Mouse (Mus musculus): ENCODE data around the gene Gm20388. TPM values are rescaled to one million over a fixed set of nuclear protein-coding genes. Genes with fewer than 3 reads are reported as not detected.

Gm20388 gene
- polyA plus RNA-seq, 1 experiment from 2014 or later = not detected

DNA sequence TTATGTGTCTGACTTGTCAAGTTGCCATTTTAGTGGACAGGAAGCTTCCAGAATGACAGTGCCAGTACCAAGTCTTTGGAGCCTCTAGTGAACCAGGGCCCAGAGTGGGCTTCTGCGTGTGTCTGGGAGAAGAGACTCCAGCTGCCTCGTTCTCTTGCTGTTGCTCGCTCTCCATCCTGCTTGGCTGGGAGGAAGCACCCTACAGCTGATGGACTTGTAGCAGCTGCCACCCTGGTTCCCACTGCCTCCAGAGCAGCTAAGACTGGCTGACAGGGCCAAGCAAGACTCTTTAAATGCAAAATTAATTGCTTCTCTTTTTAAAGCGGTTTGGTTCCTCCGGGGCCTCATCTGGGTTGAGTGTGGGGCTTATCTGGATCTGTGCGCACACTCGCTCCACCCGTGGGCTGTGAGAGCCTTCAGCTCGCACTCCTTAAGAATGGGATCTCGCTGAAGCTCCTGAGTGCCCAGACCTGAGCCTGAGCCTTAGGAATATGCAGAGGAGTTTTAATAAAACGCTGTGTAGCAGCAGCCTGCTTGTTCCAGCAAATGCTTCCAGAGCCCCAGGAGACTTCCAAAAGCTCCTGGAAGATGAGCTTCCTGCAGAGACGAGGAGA lies 4410.7 kb downstream of the Gm20388 start:
- no peak for ATAC-seq (ENCODE audit: low read depth)
- peaks cover 8% of the 10 kb centered on the region; the same call in 1 of the 2 replicates for H3K36me3 ChIP-seq (ENCODE audit: control insufficient read depth, insufficient read depth, low read length)
- no peaks in the 10 kb centered on the region for H3K27me3 ChIP-seq (ENCODE audit: control insufficient read depth, insufficient read depth, low read depth, low read length)
- no peak overlapping the region for H3K9ac ChIP-seq (ENCODE audit: low read length)
- no peak overlapping the region for H3K4me3 ChIP-seq (ENCODE audit: low read length)
- no peak overlapping the region for H3K27ac ChIP-seq (ENCODE audit: low read length)
- WGBS = 49% methylated on average over 12 of the region's 12 CpGs
- no peak overlapping the region for H3K4me2 ChIP-seq (ENCODE audit: low read depth, low read length)
- peaks cover 8% of the 10 kb centered on the region; the same call in 1 of the 2 replicates for H3K4me1 ChIP-seq (replicated peaks; ENCODE audit: control insufficient read depth, insufficient read depth, low read length)
- no peaks in the 10 kb centered on the region for H3K9me3 ChIP-seq (ENCODE audit: control insufficient read depth, low read length)

- H3K4me2 ChIP-seq (ENCODE audit: low read depth, low read length) = no peak overlapping the region
- H3K9ac ChIP-seq (ENCODE audit: low read length) = no peak overlapping the region
- H3K4me3 ChIP-seq (ENCODE audit: low read length) = no peak overlapping the region
- H3K27me3 ChIP-seq (ENCODE audit: control insufficient read depth, insufficient read depth, low read depth, low read length) = no peaks in the 10 kb centered on the region
- no peak overlapping the region for H3K27ac ChIP-seq (ENCODE audit: low read length)
- H3K36me3 ChIP-seq (ENCODE audit: control insufficient read depth, insufficient read depth, low read length) = peaks cover 10% of the 10 kb centered on the region
- H3K9me3 ChIP-seq (ENCODE audit: control insufficient read depth, low read length) = no peaks in the 10 kb centered on the region
- 82% methylated on average over 14 of the region's 14 CpGs for WGBS
- ATAC-seq (ENCODE audit: low read depth) = 0 out of 2 replicates have a peak, but pooled peaks have one; percentile 23
- 0 out of 2 replicates have a peak, but pooled peaks cover 5% of the 10 kb centered on the region for H3K4me1 ChIP-seq (replicated peaks; ENCODE audit: control insufficient read depth, insufficient read depth, low read length)
These were observed 4412.7 kb downstream of the Gm20388 start for GRCm38 (mm10) chr8:124323356-124323755.

GRCm38 (mm10) chr8:124328259-124328658 lies 4417.6 kb downstream of the Gm20388 start:
- peaks cover 12% of the 10 kb centered on the region for H3K36me3 ChIP-seq (ENCODE audit: control insufficient read depth, insufficient read depth, low read length)

GRCm38 (mm10) chr8:124329690-124330089 lies 4419.0 kb downstream of the Gm20388 start:
- no peak overlapping the region for H3K4me2 ChIP-seq (ENCODE audit: low read depth, low read length)
- WGBS = 81% methylated on average over 10 of the region's 10 CpGs
- H3K4me1 ChIP-seq (replicated peaks; ENCODE audit: control insufficient read depth, insufficient read depth, low read length) = no peaks in the 10 kb centered on the region
- H3K27ac ChIP-seq (ENCODE audit: low read length) = no peak overlapping the region
- H3K4me3 ChIP-seq (ENCODE audit: low read length) = no peak overlapping the region
- H3K36me3 ChIP-seq (ENCODE audit: control insufficient read depth, insufficient read depth, low read length) = peaks cover 15% of the 10 kb centered on the region
- no peak overlapping the region for H3K9ac ChIP-seq (ENCODE audit: low read length)
- no peaks in the 10 kb centered on the region for H3K9me3 ChIP-seq (ENCODE audit: control insufficient read depth, low read length)
- no peak for ATAC-seq (ENCODE audit: low read depth)
- no peaks in the 10 kb centered on the region for H3K27me3 ChIP-seq (ENCODE audit: control insufficient read depth, insufficient read depth, low read depth, low read length)

More at GRCm38 (mm10) chr8:124328259-124328658, 4417.6 kb downstream of the Gm20388 start:
- no peak for ATAC-seq (ENCODE audit: low read depth)
- Histone ChIP-seq H3K4me1 (replicated peaks; ENCODE audit: control insufficient read depth, insufficient read depth, low read length) (no peaks in the 10 kb centered on the region), H3K4me3 (ENCODE audit: low read length) (no peak overlapping the region), H3K9ac (ENCODE audit: low read length) (no peak overlapping the region), H3K4me2 (ENCODE audit: low read depth, low read length) (no peak overlapping the region), H3K27ac (ENCODE audit: low read length) (no peak overlapping the region), H3K9me3 (ENCODE audit: control insufficient read depth, low read length) (no peaks in the 10 kb centered on the region), H3K27me3 (ENCODE audit: control insufficient read depth, insufficient read depth, low read depth, low read length) (no peaks in the 10 kb centered on the region)
- WGBS = 65% methylated on average over 7 of the region's 7 CpGs

- H3K27ac ChIP-seq (ENCODE audit: low read length) = no peak overlapping the region
These were observed 4419.8 kb downstream of the Gm20388 start for GRCm38 (mm10) chr8:124330433-124330832.

DNA sequence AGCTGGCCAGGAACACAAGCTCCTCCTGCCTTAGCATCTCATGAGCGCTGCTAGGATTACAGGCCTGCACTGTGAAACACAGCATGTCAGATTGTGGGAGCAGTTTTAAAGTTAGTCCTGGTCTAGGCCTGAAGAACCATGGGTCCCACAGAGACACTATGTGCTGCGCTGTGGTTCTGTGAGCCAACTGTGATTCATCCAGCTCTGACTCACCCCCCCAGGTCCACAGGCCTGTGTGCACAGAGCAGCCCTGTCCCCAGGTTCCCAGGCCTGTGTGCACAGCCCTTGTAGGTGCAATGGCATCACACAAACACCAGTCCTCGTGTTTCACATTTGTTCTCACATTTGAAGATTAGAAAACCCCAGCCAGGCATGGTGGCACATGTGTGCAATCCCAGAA lies 4420.5 kb downstream of the Gm20388 start:
- ATAC-seq (ENCODE audit: low read depth) = no peak
- Histone ChIP-seq H3K4me2 (ENCODE audit: low read depth, low read length) (no peak overlapping the region), H3K27ac (ENCODE audit: low read length) (no peak overlapping the region), H3K36me3 (ENCODE audit: control insufficient read depth, insufficient read depth, low read length) (peaks cover 10% of the 10 kb centered on the region), H3K4me3 (ENCODE audit: low read length) (no peak overlapping the region), H3K4me1 (replicated peaks; ENCODE audit: control insufficient read depth, insufficient read depth, low read length) (no peaks in the 10 kb centered on the region), H3K27me3 (ENCODE audit: control insufficient read depth, insufficient read depth, low read depth, low read length) (no peaks in the 10 kb centered on the region), H3K9ac (ENCODE audit: low read length) (no peak overlapping the region), H3K9me3 (ENCODE audit: control insufficient read depth, low read length) (no peaks in the 10 kb centered on the region)
- WGBS = 81% methylated on average over 3 of the region's 3 CpGs

More at GRCm38 (mm10) chr8:124330433-124330832, 4419.8 kb downstream of the Gm20388 start:
- Histone ChIP-seq H3K4me2 (ENCODE audit: low read depth, low read length) (no peak overlapping the region), H3K4me3 (ENCODE audit: low read length) (no peak overlapping the region), H3K4me1 (replicated peaks; ENCODE audit: control insufficient read depth, insufficient read depth, low read length) (no peaks in the 10 kb centered on the region), H3K9ac (ENCODE audit: low read length) (no peak overlapping the region), H3K36me3 (ENCODE audit: control insufficient read depth, insufficient read depth, low read length) (peaks cover 11% of the 10 kb centered on the region), H3K9me3 (ENCODE audit: control insufficient read depth, low read length) (no peaks in the 10 kb centered on the region), H3K27me3 (ENCODE audit: control insufficient read depth, insufficient read depth, low read depth, low read length) (no peaks in the 10 kb centered on the region)
- 95% methylated on average over 2 of the region's 3 CpGs for WGBS
- no peak for ATAC-seq (ENCODE audit: low read depth)

- H3K27me3 ChIP-seq (ENCODE audit: control insufficient read depth, insufficient read depth, low read depth, low read length) = no peaks in the 10 kb centered on the region
- H3K9me3 ChIP-seq (ENCODE audit: control insufficient read depth, low read length) = no peaks in the 10 kb centered on the region
- H3K4me3 ChIP-seq (ENCODE audit: low read length) = no peak overlapping the region
- no peak for ATAC-seq (ENCODE audit: low read depth)
- no peaks in the 10 kb centered on the region for H3K4me1 ChIP-seq (replicated peaks; ENCODE audit: control insufficient read depth, insufficient read depth, low read length)
- 81% methylated on average over 11 of the region's 11 CpGs for WGBS
- H3K36me3 ChIP-seq (ENCODE audit: control insufficient read depth, insufficient read depth, low read length) = peaks cover 13% of the 10 kb centered on the region
- no peak overlapping the region for H3K27ac ChIP-seq (ENCODE audit: low read length)
- H3K9ac ChIP-seq (ENCODE audit: low read length) = no peak overlapping the region
- H3K4me2 ChIP-seq (ENCODE audit: low read depth, low read length) = no peak overlapping the region
These were observed 4421.1 kb downstream of the Gm20388 start for GRCm38 (mm10) chr8:124331706-124332105.

DNA sequence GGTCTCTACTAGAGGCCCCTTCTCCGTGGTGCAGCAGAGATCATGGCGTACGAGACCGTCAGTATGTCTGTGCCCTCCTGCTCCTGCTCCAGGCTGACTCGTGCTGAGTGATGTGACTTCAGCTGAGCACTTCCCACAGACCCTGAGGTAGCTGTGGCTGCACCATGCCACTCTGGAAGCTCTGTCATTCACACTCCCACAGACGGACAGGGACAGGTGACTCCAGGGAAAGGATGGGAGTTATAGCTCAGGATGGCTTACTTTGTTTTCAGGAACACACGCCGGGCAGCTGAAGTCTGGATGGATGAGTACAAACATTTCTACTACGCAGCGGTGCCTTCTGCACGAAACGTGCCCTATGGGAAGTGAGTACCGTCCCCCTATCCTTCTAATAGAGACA lies 4425.7 kb downstream of the Gm20388 start:
- Histone ChIP-seq H3K27ac (ENCODE audit: low read length) (no peak overlapping the region), H3K9ac (ENCODE audit: low read length) (no peak overlapping the region), H3K4me3 (ENCODE audit: low read length) (no peak overlapping the region), H3K4me2 (ENCODE audit: low read depth, low read length) (no peak overlapping the region), H3K27me3 (ENCODE audit: control insufficient read depth, insufficient read depth, low read depth, low read length) (no peaks in the 10 kb centered on the region), H3K4me1 (replicated peaks; ENCODE audit: control insufficient read depth, insufficient read depth, low read length) (no peaks in the 10 kb centered on the region), H3K9me3 (ENCODE audit: control insufficient read depth, low read length) (no peaks in the 10 kb centered on the region), H3K36me3 (ENCODE audit: control insufficient read depth, insufficient read depth, low read length) (peaks cover 15% of the 10 kb centered on the region)
- ATAC-seq (ENCODE audit: low read depth) = no peak
- WGBS = 91% methylated on average over 13 of the region's 13 CpGs

DNA sequence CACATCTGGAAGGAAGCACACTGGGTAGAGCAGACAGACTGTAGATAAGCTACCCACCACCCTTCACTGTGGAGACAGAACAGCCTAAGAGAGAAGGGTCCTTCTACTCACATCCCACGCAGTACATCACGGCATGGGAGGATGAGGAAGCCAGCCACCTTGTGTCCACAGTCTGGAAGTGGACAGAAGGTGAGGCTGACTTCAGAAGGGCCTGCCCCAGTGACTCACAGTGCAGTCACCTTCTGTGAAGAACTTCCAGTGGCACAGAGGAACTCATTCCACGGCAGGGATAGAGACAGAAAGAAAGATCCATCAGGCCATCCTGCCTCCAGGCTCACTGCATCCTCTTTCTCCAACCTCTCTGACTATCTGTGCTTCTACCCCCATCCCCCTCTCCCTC lies 4429.1 kb downstream of the Gm20388 start:
- WGBS = 75% methylated on average over 3 of the region's 3 CpGs
- no peak overlapping the region for H3K4me3 ChIP-seq (ENCODE audit: low read length)
- no peaks in the 10 kb centered on the region for H3K27me3 ChIP-seq (ENCODE audit: control insufficient read depth, insufficient read depth, low read depth, low read length)
- no peak overlapping the region for H3K9ac ChIP-seq (ENCODE audit: low read length)
- no peak for ATAC-seq (ENCODE audit: low read depth)
- H3K36me3 ChIP-seq (ENCODE audit: control insufficient read depth, insufficient read depth, low read length) = peaks cover 16% of the 10 kb centered on the region
- no peaks in the 10 kb centered on the region for H3K9me3 ChIP-seq (ENCODE audit: control insufficient read depth, low read length)
- no peak overlapping the region for H3K27ac ChIP-seq (ENCODE audit: low read length)
- no peaks in the 10 kb centered on the region for H3K4me1 ChIP-seq (replicated peaks; ENCODE audit: control insufficient read depth, insufficient read depth, low read length)
- H3K4me2 ChIP-seq (ENCODE audit: low read depth, low read length) = no peak overlapping the region
